Mouse (Mus musculus): ENCODE results near the gene Palm3. TPM values are rescaled to one million over a fixed set of nuclear protein-coding genes. Genes with fewer than 3 reads are reported as not detected.
A peak's percentile ranks its signal among the peaks of the same experiment; 100 is the strongest.

Gene Palm3
- total RNA-seq, 2 experiments from 2014 or later, result 0.11 to 0.87 TPM

- intact Hi-C loops (cut with DNase I), result loop anchor here (5.0 kb wide), 1 partner anchor 345 kb away; no protein-coding TSS in a partner anchor
- peak in 1 of 2 experiments; percentile 36 for DNase-seq
Observed at GRCm38 (mm10) chr8:84012499-84013165, 8.6 kb upstream of the Palm3 start.

DNA sequence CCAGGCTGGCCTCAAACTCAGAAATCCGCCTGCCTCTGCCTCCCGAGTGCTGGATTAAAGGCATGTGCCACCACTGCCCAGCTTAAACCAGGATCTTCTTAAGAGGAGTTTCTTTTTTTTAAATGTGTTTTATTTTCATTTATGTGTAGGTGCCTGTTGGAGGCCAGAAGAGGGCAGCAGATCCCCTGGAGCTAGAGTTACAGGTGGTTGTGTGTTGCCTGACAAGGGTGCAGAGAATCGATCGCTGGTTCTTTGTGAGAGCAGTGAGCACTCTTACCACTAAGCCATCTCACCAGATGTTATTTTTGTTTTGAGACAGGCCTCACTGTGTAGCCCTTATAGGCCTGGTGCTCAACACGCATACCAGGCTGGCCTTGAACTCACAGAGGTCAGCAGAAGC is 5.4 kb upstream of the Palm3 start:
- intact Hi-C loops (cut with DNase I), result no loop called here

DNA sequence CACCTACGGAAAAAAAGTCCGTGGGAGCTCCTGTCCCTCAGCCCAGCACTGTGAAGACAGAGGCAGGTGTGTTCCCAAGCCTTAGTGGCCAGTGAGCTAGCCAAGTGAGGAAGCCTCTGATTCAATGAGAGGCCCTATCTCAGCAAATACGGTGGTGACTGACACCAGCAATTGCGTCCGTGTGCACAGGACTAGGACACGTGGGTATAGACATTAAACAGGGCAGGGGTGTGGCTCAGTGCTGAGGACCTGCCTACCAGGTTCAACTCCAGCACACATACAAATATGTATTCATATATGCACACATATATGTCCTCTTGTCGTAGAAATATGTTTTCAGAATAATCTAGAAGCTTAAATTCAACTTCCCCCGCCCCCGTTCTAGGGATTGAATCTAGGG is 1.5 kb upstream of the Palm3 start:
- intact Hi-C loops (cut with DNase I), result no loop called here
- no peak for DNase-seq

More for the DNA sequence above, 5.4 kb upstream of the Palm3 start:
- no peak for DNase-seq

DNA sequence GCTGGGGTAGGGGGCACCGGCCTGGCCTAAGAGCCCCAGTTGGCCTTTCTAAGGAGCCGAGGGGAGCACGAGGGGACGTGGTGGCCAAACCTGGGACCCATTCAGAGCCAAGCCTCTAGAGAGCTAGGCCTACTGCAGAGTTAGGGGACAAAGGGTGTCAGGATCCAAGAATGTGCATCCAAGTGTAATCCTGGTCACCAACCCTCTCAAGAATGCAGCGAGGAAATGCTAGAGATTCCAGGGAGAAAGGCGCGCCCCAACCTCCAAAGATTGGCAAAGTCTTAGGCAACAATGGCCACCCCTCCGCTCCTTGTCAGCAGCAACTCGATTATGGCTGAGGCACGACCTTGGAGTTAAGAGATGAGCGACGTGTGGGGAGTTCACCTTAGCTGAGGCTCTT is 298 bp downstream of the Palm3 start:
- intact Hi-C loops (cut with DNase I), result no loop called here
- no peak for DNase-seq

DNA sequence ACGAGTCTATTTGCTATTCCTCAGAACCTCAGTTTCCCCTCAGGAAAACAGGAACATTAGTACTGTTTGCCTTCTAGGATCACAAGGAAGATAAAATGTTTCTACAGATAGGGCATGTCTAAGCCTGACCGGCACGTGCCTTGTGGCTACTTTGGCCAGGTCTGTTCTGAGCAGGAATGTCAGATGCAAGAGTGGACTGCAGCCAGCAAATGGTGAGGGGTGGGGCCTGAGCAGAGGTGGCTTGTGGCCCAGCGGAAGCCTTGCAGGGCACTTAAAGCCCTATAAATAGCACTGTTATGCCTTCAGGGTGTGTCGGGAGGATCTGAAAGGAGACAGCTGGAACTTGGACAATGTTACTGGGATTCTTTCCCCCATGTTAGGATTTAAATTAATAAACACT is 1.8 kb downstream of the Palm3 start:
- intact Hi-C loops (cut with DNase I), result no loop called here
- peak; percentile 70 to 72 for DNase-seq

GRCm38 (mm10) chr8:84023631-84024030 is 2.4 kb downstream of the Palm3 start:
- DNase-seq, result no peak
- intact Hi-C loops (cut with DNase I), result no loop called here

DNA sequence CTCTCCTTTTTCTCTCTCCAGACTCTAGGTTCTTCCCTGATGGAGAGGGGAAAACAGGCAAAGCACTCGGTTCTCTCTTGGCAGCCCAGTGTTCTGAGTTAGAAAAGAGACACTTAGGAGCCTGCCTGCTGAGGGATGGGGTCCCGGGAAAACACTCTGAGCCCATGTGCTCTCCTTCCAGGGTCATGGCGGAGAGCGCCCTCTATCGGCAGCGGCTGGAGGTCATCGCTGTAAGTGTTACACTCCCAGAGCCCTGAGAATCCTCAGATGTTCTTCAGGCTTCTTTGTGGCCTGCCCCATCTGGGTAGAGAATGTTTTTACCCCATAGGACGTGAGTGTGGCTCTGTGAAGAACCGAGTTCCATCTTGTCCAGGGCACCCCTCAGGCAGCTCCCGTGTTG is 2.9 kb downstream of the Palm3 start:
- intact Hi-C loops (cut with DNase I), result no loop called here
- peak; percentile 51 to 67 for DNase-seq

GRCm38 (mm10) chr8:84025863-84026262 is 4.6 kb downstream of the Palm3 start:
- peak in 1 of 2 experiments; percentile 45 for DNase-seq
- intact Hi-C loops (cut with DNase I), result no loop called here

- intact Hi-C loops (cut with DNase I), result no loop called here
- no peak for DNase-seq
Observed at GRCm38 (mm10) chr8:84027449-84027848, 6.2 kb downstream of the Palm3 start.

DNA sequence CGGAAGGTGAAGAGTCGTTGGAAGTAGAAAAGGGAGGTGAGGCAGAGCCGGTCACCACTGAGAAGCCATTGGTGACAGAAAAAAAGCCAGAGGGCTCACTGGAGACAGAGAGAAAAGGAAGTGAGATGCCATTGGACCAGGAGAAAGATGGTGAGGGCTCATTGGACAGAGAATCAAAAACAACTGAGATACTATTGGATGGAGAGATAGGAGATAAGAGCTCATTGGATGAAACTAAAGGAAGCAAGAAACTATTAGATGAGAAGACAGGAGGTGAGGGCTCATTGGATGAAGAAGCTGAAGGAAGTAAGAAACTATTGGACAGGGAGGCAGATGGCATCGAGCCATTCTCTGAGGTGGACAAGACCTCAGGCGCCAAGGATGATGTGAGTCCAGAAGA is 8.0 kb downstream of the Palm3 start:
- no peak for DNase-seq
- intact Hi-C loops (cut with DNase I), result no loop called here

- intact Hi-C loops (cut with DNase I), result no loop called here
- no peak for DNase-seq
Observed at GRCm38 (mm10) chr8:84032777-84033176, 11.5 kb downstream of the Palm3 start.

- intact Hi-C loops (cut with DNase I), result loop anchor here (2.0 kb wide), 1 partner anchor 145 kb away; no protein-coding TSS in a partner anchor
- DNase-seq, result peak; percentile 43 to 50
Observed at GRCm38 (mm10) chr8:84038015-84038414, 16.7 kb downstream of the Palm3 start.

GRCm38 (mm10) chr8:84039050-84039449 is 17.8 kb downstream of the Palm3 start:
- peak; percentile 80 for DNase-seq
- intact Hi-C loops (cut with DNase I), result loop anchor here (1.0 to 2.0 kb wide), 2 partner anchors 144 to 246 kb away; no protein-coding TSS in a partner anchor

GRCm38 (mm10) chr8:84042066-84042947 is 21.0 kb downstream of the Palm3 start, which contains the start of gene Il27ra:
Il27ra (minus strand) TSS chr8:84042589.
- peak; percentile 78 for DNase-seq
- intact Hi-C loops (cut with DNase I), result loop anchor here (2.0 kb wide), 1 partner anchor 20 kb away; no protein-coding TSS in a partner anchor

GRCm38 (mm10) chr8:84042948-84043342 is 21.7 kb downstream of the Palm3 start:
- intact Hi-C loops (cut with DNase I), result loop anchor here (2.0 kb wide), 1 partner anchor 20 kb away; no protein-coding TSS in a partner anchor

GRCm38 (mm10) chr8:84044103-84044502 is 22.8 kb downstream of the Palm3 start:
- intact Hi-C loops (cut with DNase I), result no loop called here
- DNase-seq, result no peak

More at GRCm38 (mm10) chr8:84042948-84043342, 21.7 kb downstream of the Palm3 start:
- DNase-seq, result peak; percentile 32 to 47

- intact Hi-C loops (cut with DNase I), result no loop called here
- no peak for DNase-seq
Observed at GRCm38 (mm10) chr8:84044900-84045299, 23.6 kb downstream of the Palm3 start, which contains the start of gene Rln3. Rln3 (minus strand) TSS chr8:84045000.

DNA sequence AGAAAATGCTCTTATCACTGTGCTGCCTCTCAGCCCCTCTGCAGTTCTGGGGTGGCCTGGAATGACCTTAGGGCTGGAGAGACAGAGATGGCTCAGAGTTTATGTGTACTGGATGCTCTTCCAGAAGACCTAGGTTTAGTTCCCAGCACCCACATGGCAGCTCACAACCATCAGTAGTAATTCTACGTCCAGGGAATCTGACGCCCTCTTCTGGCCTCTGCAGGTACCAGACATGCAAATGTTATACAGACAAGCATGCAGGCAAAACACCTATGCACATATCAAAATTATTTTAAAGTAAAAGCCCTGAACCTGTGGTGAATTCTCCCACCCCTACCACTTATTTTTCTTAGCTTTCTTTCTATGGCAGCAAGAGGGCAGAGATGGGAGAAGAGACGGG is 25.2 kb downstream of the Palm3 start:
- intact Hi-C loops (cut with DNase I), result no loop called here
- DNase-seq, result no peak

- no peak for DNase-seq
- intact Hi-C loops (cut with DNase I), result no loop called here
Observed at GRCm38 (mm10) chr8:84048171-84048570, 26.9 kb downstream of the Palm3 start.

DNA sequence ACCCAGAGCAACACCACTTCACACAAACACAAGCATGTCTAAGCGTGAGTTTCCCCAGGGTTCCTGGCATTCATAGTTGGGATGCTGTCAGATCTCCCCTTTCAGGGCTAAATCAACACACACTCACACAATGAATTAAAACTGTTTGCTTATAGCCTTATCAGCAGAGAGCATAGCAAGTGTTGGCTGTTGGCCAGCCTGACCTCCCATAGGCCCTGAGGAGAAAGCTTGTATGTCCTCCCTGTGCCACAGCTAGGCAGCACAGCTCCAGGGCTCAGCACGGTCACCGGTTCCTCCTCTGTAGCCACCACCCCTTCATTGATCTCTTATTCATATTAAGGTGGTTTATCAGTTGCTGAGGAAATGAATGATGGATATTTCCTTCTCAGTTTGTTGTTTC is 31.5 kb downstream of the Palm3 start:
- intact Hi-C loops (cut with DNase I), result no loop called here
- DNase-seq, result no peak

DNA sequence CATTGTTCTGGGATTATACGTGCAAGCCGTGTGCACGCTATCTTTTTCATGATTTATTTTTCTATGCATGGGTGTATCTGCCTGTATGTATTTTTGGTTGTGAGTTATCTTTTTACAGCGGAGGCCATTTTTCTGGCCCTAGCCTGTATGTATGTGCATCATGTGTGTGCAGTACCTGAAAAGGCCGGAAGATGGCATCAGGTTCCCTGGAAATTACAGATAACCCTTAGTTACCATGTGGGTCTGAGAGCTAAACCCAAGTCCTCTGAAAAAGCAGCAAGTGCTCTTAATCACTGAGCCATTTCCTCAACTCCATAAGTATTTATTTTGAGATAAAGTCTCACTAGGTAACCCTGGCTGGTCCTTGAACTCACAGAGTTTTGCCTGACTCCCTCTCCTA is 32.0 kb downstream of the Palm3 start:
- DNase-seq, result no peak
- intact Hi-C loops (cut with DNase I), result no loop called here

Measured in heart, postnatal 36 days (tissue).